Mouse (Mus musculus): Measurements from ENCODE around the gene Stox2. TPM values are rescaled to one million over a fixed set of nuclear protein-coding genes. Genes with fewer than 3 reads are reported as not detected.

Stox2 gene
- polyA plus RNA-seq, 1 experiment from 2014 or later = 19.5 TPM

- WGBS = 55% methylated on average over 8 of the region's 8 CpGs
- DNase-seq (ENCODE audit: low spot score) = no peak
- no peaks in the 10 kb centered on the region for H3K9me3 ChIP-seq
- 0 out of 2 replicates have a peak, but pooled peaks cover 4% of the 10 kb centered on the region for H3K36me3 ChIP-seq (replicated peaks)
- H3K27me3 ChIP-seq (replicated peaks; ENCODE audit: low read depth, poor library complexity, severe bottlenecking) = no peaks in the 10 kb centered on the region
- H3K4me1 ChIP-seq = peaks cover 39% of the 10 kb centered on the region
- 0 out of 2 replicates have a peak overlapping the region, but pooled peaks have one; percentile 2 for H3K27ac ChIP-seq (replicated peaks)
- no peak overlapping the region for H3K4me3 ChIP-seq
Observed at GRCm38 (mm10) chr8:47218021-47218420, 228.1 kb downstream of the Stox2 start.

DNA sequence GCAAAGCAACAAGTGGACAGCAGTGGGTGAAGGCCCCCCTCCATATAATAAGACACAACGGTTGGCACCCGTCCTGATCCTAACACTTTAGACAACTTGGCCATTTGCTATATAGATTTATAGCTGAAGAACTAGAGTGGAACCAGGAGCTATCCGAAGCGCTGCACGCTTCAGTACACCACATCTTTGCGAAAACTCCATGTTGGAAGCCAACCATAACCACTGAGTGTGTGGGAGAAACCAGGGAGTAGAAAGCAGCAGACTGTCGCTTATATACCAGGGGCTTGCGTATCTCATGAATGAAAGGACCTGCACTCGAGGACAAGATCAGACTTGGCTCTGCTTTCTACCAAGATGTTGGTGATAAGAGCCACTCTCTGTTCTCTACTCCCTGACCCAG, 234.0 kb downstream of the Stox2 start:
- no peaks in the 10 kb centered on the region for H3K9me3 ChIP-seq
- H3K27me3 ChIP-seq (replicated peaks; ENCODE audit: low read depth, poor library complexity, severe bottlenecking) = no peaks in the 10 kb centered on the region
- peaks cover 28% of the 10 kb centered on the region for H3K4me1 ChIP-seq
- 0 out of 2 replicates have a peak overlapping the region, but pooled peaks have one; percentile 23 for H3K4me3 ChIP-seq
- 0 out of 2 replicates have a peak overlapping the region, but pooled peaks have one; percentile 30 for H3K27ac ChIP-seq (replicated peaks)
- DNase-seq (ENCODE audit: low spot score) = no peak
- WGBS = 92% methylated on average over 9 of the region's 9 CpGs
- H3K36me3 ChIP-seq (replicated peaks) = no peaks in the 10 kb centered on the region

DNA sequence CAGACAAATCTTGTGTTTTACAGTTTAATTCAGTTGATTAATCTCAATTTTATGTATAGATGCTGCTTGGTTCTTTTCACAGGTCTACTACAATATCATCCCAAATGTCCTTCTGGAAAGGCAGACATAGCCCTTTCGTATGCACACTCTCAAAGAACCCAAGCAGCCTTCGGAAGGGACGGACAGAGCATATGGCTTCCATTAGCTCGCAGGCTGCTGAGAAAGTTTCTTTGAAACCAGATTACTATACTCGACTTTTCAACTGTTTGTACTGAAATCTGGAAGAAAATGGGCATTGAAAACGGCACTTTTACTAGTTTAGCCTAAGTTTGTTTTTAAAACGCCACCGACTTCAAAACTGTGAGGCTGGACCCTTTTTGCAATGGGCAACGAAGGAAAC, 234.9 kb downstream of the Stox2 start:
- Histone ChIP-seq H3K4me3 (peak overlapping the region; percentile 23; the same call in 1 of the 2 replicates), H3K36me3 (replicated peaks) (no peaks in the 10 kb centered on the region), H3K4me1 (peaks cover 36% of the 10 kb centered on the region), H3K27me3 (replicated peaks; ENCODE audit: low read depth, poor library complexity, severe bottlenecking) (no peaks in the 10 kb centered on the region), H3K27ac (replicated peaks) (peak overlapping the region; percentile 30; the same call in 1 of the 2 replicates), H3K9me3 (no peaks in the 10 kb centered on the region)
- 39% methylated on average over 9 of the region's 9 CpGs for WGBS
- peak; percentile 54 for DNase-seq (ENCODE audit: low spot score)

DNA sequence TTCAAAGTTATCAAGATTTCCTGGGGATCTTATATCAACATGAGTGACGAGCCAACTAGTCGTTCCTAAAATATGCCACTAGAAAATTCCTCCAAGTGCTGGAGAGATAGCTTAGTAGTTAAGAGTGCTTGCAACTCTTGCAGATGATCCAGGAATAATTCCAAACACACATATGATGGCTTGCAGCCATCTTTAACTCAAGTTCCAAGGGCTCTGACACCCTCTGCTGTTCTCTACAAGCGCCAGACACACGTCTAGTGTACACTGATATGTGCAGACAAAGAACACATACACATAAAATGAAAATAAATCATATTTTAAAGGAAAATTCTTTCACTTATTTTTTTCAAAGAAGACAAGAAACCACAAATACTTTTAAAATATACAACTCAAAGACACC, 237.9 kb downstream of the Stox2 start:
- Histone ChIP-seq H3K27me3 (replicated peaks; ENCODE audit: low read depth, poor library complexity, severe bottlenecking) (no peaks in the 10 kb centered on the region), H3K4me1 (peaks cover 45% of the 10 kb centered on the region), H3K36me3 (replicated peaks) (peaks cover 6% of the 10 kb centered on the region; the same call in 1 of the 2 replicates), H3K27ac (replicated peaks) (no peak overlapping the region), H3K4me3 (no peak overlapping the region), H3K9me3 (no peaks in the 10 kb centered on the region)
- 90% methylated on average over 4 of the region's 4 CpGs for WGBS
- no peak for DNase-seq (ENCODE audit: low spot score)

DNA sequence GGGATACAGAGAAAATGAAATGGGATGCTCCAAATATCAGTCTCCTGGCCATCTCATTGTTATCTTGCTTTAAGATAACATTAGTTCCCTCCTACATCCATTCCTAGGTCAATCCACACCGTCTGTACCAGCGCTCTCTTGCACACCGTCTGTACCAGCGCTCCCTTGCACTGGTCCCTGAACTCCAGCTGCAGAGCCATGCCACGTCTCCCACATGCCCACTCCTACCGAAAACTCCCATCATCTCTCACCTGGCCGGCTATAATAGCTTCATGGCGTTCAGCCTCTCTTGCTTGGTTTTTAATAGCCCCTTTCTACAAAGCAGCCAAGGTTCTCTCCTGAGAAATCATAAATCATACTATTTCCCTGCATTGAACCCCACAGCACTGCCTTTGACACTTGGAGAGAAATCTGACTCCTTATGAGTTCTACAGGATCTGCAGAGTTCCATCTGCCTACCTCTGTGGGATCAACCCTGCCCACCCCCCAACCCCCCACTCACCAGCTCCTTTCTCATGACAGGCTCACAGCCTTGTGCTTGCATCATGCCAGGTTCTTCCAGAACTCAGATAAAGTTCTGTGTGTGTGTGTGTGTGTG, 239.4 kb downstream of the Stox2 start:
- Histone ChIP-seq H3K4me3 (no peak overlapping the region), H3K9me3 (no peaks in the 10 kb centered on the region), H3K27ac (replicated peaks) (no peak overlapping the region), H3K36me3 (replicated peaks) (peaks cover 11% of the 10 kb centered on the region), H3K4me1 (peaks cover 33% of the 10 kb centered on the region), H3K27me3 (replicated peaks; ENCODE audit: low read depth, poor library complexity, severe bottlenecking) (no peaks in the 10 kb centered on the region)
- no peak for DNase-seq (ENCODE audit: low spot score)
- WGBS = 84% methylated on average over 8 of the region's 8 CpGs

DNA sequence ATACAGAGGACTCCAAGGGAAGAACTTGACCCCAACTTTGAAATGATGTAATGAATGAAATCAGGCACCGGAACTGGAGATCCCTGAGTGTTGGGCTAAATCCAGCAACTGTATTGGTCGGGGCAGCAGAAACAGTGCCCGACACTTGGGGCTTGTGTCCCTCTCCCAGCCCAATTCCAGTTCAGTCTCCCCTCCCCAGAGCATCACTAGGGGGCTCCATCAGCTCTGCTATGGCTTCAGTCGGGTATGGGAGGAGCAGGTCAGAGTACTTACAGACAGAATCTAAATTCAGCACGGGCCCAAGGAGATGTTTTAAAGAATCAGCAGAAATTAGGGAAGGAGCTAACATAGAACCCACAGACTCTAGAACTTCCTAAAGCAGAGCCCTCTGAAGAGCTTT, 240.7 kb downstream of the Stox2 start:
- H3K36me3 ChIP-seq (replicated peaks) = peaks cover 24% of the 10 kb centered on the region
- no peak for DNase-seq (ENCODE audit: low spot score)
- H3K4me3 ChIP-seq = no peak overlapping the region
- 88% methylated on average over 5 of the region's 5 CpGs for WGBS
- no peaks in the 10 kb centered on the region for H3K27me3 ChIP-seq (replicated peaks; ENCODE audit: low read depth, poor library complexity, severe bottlenecking)
- peaks cover 20% of the 10 kb centered on the region; the same call in 1 of the 2 replicates for H3K4me1 ChIP-seq
- no peaks in the 10 kb centered on the region for H3K9me3 ChIP-seq
- no peak overlapping the region for H3K27ac ChIP-seq (replicated peaks)

DNA sequence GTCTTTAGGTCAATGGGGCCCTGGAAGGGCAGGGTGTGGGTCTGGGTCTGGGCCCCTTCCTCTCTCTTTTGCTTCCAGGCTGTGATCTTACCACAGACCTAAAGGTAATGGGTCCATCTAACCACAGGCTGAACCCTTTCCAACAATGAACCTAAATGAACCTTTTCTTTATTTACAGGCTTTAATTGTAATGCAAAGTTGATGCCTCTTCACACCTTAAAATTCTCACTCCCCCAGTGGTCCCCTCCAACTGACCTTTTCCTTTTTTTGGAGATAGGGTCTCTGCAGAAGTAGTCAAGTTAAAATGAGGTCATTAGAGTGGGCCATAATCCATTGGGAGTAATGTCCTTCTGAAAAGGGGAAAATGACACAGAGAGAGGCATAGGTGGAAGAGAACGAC, 249.8 kb downstream of the Stox2 start:
- no peak for DNase-seq (ENCODE audit: low spot score)
- Histone ChIP-seq H3K4me1 (no peaks in the 10 kb centered on the region), H3K27me3 (replicated peaks; ENCODE audit: low read depth, poor library complexity, severe bottlenecking) (no peaks in the 10 kb centered on the region), H3K36me3 (replicated peaks) (peaks cover 77% of the 10 kb centered on the region), H3K9me3 (peaks cover 9% of the 10 kb centered on the region; the same call in 1 of the 2 replicates), H3K4me3 (no peak overlapping the region), H3K27ac (replicated peaks) (no peak overlapping the region)
- 94% methylated on average over 1 of the region's 1 CpGs for WGBS

DNA sequence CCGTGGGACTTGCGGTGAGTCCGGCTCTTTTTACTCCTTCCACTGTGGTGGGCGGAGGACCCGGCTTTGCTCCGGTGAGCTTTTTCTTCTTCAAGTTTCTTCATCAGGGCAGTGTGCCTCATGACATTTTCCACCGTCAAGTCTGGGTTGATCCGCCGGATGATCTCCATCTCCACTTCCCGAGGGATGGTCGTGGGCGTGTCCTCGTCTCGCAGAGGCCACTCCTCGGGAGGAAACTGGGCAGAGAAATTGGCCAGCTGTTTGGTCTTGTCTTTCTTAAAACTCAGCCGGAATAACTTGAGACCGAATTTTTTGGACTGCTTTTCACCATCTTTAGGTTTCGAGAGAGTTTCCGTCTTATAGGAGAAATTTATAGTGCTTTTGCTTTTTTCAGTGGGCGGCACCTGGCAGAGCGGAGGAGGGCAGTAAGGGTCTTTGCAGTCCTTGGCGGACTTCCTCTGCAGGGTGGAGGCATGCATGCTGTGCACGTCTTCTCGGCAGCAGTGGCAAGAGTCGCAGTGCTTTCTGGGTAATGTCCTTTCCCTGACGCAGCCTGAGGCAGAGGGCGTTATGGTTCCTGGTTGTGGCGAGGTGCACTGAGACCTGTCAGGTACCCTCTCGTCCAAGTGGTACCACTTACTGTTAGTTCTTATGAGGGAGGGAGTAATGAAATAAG, 252.7 kb downstream of the Stox2 start:
- Histone ChIP-seq H3K9me3 (peaks cover 9% of the 10 kb centered on the region; the same call in 1 of the 2 replicates), H3K36me3 (replicated peaks) (peaks cover 79% of the 10 kb centered on the region), H3K4me3 (no peak overlapping the region), H3K27ac (replicated peaks) (no peak overlapping the region), H3K4me1 (no peaks in the 10 kb centered on the region), H3K27me3 (replicated peaks; ENCODE audit: low read depth, poor library complexity, severe bottlenecking) (no peaks in the 10 kb centered on the region)
- WGBS = 95% methylated on average over 29 of the region's 29 CpGs
- no peak for DNase-seq (ENCODE audit: low spot score)

DNA sequence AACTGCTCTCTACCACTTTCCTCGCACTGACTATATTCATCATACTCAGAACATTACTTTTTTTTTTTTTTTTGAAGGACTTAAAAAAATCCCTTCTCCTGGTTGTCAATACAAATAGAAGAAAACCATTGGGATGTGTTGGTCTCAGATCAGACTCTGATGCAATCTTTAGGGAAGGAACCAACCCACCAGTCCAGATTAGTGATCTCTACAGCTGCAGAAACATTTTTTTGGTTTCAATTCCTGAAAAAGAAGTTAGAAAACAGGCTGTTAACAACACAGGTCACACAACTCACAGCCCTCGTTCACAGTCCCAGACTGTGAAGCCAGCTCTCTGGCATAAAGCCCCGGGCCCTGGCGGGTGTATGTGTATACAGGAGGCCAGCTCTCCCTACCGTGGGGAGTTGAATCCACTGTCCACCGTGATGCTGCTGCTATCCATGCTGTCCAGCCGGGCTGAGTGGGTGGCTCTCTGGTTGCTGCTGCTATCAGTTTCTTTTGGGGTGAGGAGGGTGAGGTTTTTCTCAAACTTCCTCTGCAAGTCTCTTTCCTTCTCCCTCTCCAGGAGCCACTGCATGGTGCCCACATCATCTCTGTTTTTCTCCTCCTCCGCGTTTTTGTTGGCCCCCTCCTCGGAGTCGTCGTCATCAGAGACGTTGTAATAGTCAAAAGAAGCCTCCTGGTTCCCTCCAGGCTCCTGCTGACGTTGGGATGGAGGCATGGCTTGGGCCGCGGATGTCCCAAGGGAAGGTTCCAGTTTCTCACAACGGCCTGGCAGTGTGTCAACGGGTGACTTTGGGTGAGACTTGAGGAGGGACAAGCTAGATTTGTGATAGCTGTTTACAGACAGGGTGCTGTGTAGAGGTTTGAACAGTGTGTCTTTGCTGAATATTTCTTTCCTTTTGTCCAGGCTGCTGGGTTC, 254.5 kb downstream of the Stox2 start:
- 94% methylated on average over 18 of the region's 18 CpGs for WGBS
- H3K4me3 ChIP-seq = no peak overlapping the region
- H3K27ac ChIP-seq (replicated peaks) = no peak overlapping the region
- peaks cover 9% of the 10 kb centered on the region; the same call in 1 of the 2 replicates for H3K9me3 ChIP-seq
- H3K4me1 ChIP-seq = no peaks in the 10 kb centered on the region
- H3K36me3 ChIP-seq (replicated peaks) = peaks cover 93% of the 10 kb centered on the region
- no peaks in the 10 kb centered on the region for H3K27me3 ChIP-seq (replicated peaks; ENCODE audit: low read depth, poor library complexity, severe bottlenecking)
- no peak for DNase-seq (ENCODE audit: low spot score)

DNA sequence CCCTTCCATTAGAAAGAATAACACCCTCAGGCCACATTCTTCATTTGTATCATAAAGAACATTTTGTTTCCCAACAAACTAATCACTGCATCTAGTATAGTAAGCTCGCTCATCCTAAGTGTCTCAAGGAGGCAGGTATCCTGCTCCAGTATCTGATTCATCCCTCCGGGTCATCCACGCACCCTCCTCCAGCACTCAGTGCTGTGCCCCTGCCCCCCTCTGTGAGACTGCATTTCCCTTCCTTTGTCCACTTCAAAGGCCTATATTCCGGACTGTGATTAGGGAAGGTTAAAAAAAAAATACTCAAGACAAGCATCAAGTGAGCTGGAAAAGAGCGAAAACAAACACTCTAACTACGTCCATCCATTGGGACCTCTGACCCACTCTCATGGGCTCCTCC, 260.8 kb downstream of the Stox2 start:
- Histone ChIP-seq H3K27ac (replicated peaks) (no peak overlapping the region), H3K36me3 (replicated peaks) (peaks cover 95% of the 10 kb centered on the region)
- 55% methylated on average over 6 of the region's 6 CpGs for WGBS

GRCm38 (mm10) chr8:47182771-47183558, 263.2 kb downstream of the Stox2 start:
- Histone ChIP-seq H3K4me3 (no peak overlapping the region), H3K4me1 (0 out of 2 replicates have a peak, but pooled peaks cover 2% of the 10 kb centered on the region), H3K27me3 (replicated peaks; ENCODE audit: low read depth, poor library complexity, severe bottlenecking) (no peaks in the 10 kb centered on the region), H3K36me3 (replicated peaks) (peaks cover 73% of the 10 kb centered on the region), H3K9me3 (no peaks in the 10 kb centered on the region), H3K27ac (replicated peaks) (no peak overlapping the region)
- 91% methylated on average over 6 of the region's 6 CpGs for WGBS
- no peak for DNase-seq (ENCODE audit: low spot score)

More for the DNA sequence above, 260.8 kb downstream of the Stox2 start:
- H3K9me3 ChIP-seq = no peaks in the 10 kb centered on the region
- DNase-seq (ENCODE audit: low spot score) = no peak
- H3K4me1 ChIP-seq = 0 out of 2 replicates have a peak, but pooled peaks cover 2% of the 10 kb centered on the region
- no peak overlapping the region for H3K4me3 ChIP-seq
- H3K27me3 ChIP-seq (replicated peaks; ENCODE audit: low read depth, poor library complexity, severe bottlenecking) = no peaks in the 10 kb centered on the region

Data from embryonic facial prominence, embryonic 10.5 days (tissue).